Mouse (Mus musculus): ENCODE data around the gene Mdfic. TPM values are rescaled to one million over a fixed set of nuclear protein-coding genes. Genes with fewer than 3 reads are reported as not detected.

The Mdfic gene
- polyA plus RNA-seq, 1 experiment from 2014 or later, result 1.8 TPM

DNA sequence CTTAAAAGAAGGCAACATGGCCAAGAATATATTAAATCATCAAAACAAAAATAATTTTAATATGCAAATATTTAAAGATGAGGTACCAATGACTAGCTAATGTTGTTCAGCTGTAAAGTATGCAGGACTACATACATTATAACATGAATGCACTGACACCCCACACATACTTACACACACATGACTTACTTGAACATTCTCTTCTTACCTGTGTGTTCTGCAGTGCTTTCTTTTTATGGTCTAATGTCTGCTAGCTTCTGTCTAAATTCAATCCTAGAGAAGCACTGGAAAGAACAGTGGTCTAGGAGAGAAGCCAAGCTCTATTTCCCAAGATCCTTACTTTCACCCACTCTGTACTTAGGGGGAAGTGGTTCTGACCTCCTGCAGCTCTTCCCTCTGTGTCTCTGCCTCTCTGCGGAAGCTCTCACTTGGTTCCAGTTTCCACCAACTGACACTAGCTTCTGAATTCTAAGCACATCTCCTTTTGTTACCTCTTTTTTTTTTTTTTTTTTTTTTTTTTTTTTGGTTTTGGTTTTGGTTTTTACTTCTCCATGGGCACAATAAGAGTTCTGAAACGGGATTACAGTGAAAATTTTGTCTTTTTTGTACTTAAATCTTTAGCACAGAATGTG is 125.4 kb downstream of the Mdfic start:
- 72% methylated on average over 2 of the region's 2 CpGs for WGBS
- Histone ChIP-seq H3K9ac (replicated peaks; ENCODE audit: low read depth, low read length) (no peak overlapping the region), H3K27ac (ENCODE audit: low read length) (no peak overlapping the region), H3K4me1 (replicated peaks; ENCODE audit: control insufficient read depth, insufficient read depth, low read length) (no peaks in the 10 kb centered on the region), H3K9me3 (ENCODE audit: control insufficient read depth, low read length) (no peaks in the 10 kb centered on the region), H3K4me2 (ENCODE audit: low read length) (no peak overlapping the region), H3K4me3 (replicated peaks; ENCODE audit: low read length) (no peak overlapping the region), H3K27me3 (replicated peaks; ENCODE audit: control insufficient read depth, insufficient read depth, low read length) (no peaks in the 10 kb centered on the region), H3K36me3 (ENCODE audit: control insufficient read depth, insufficient read depth) (no peaks in the 10 kb centered on the region)
- no peak for ATAC-seq
